Mouse (Mus musculus) mesoderm, embryonic 11.5 days (tissue): ENCODE results near the gene Uqcrc2.

Source experiments
- DNase-seq: peaks from one replicate; pipeline ENCODE4 v3.0.0-alpha.2; 2012; ENCODE audit warnings: low read depth, low spot score

Gene Uqcrc2

GRCm38 (mm10) chr7:120634711-120635361 is at the start of gene Uqcrc2:
Gene Uqcrc2, plus strand, starts transcription at chr7:120635176.
- DNase-seq: peak; percentile 92

- DNase-seq: peak; percentile 2
Measured at GRCm38 (mm10) chr7:120597203-120597743, 37.7 kb upstream of the Uqcrc2 start.

- DNase-seq: peak; percentile 19
Measured at GRCm38 (mm10) chr7:120597744-120598243, 37.2 kb upstream of the Uqcrc2 start.

- no peak for DNase-seq
Measured at GRCm38 (mm10) chr7:120598355-120598754, 36.6 kb upstream of the Uqcrc2 start.

- DNase-seq: no peak
Measured at GRCm38 (mm10) chr7:120620075-120620771, 14.8 kb upstream of the Uqcrc2 start.

- DNase-seq: no peak
Measured at GRCm38 (mm10) chr7:120620841-120621240, 14.1 kb upstream of the Uqcrc2 start.

GRCm38 (mm10) chr7:120632518-120632917 is 2.5 kb upstream of the Uqcrc2 start:
- no peak for DNase-seq

GRCm38 (mm10) chr7:120634301-120634700 is 675 bp upstream of the Uqcrc2 start:
- DNase-seq: peak; percentile 6

- no peak for DNase-seq
Measured at GRCm38 (mm10) chr7:120635362-120635781, 396 bp downstream of the Uqcrc2 start.

- DNase-seq: peak; percentile 13
Measured at GRCm38 (mm10) chr7:120635821-120636220, 845 bp downstream of the Uqcrc2 start.

GRCm38 (mm10) chr7:120643217-120643616 is 8.2 kb downstream of the Uqcrc2 start:
- peak; percentile 4 for DNase-seq

- DNase-seq: no peak
Measured at GRCm38 (mm10) chr7:120647849-120648248, 12.9 kb downstream of the Uqcrc2 start.

GRCm38 (mm10) chr7:120662079-120662478 is 27.1 kb downstream of the Uqcrc2 start:
- no peak for DNase-seq

GRCm38 (mm10) chr7:120670153-120670875 is 35.3 kb downstream of the Uqcrc2 start, which contains the start of gene Pdzd9:
Gene Pdzd9, minus strand, starts transcription at chr7:120670343.
- DNase-seq: peak; percentile 81

GRCm38 (mm10) chr7:120671271-120671670 is 36.3 kb downstream of the Uqcrc2 start:
- DNase-seq: no peak

- DNase-seq: peak; percentile 82
Measured at GRCm38 (mm10) chr7:120677001-120677643, 42.1 kb downstream of the Uqcrc2 start, which contains the start of gene Mosmo. Gene Mosmo, plus strand, starts transcription at chr7:120677618.

- no peak for DNase-seq
Measured at GRCm38 (mm10) chr7:120677764-120678531, 43.0 kb downstream of the Uqcrc2 start.

GRCm38 (mm10) chr7:120679023-120679422 is 44.0 kb downstream of the Uqcrc2 start:
- no peak for DNase-seq

GRCm38 (mm10) chr7:120682002-120682401 is 47.0 kb downstream of the Uqcrc2 start:
- no peak for DNase-seq

GRCm38 (mm10) chr7:120684731-120685161 is 49.8 kb downstream of the Uqcrc2 start:
- DNase-seq: no peak
